Mouse (Mus musculus): ENCODE measurements around the gene Prrc2a. TPM values are rescaled to one million over a fixed set of nuclear protein-coding genes. Genes with fewer than 3 reads are reported as not detected.
A peak's percentile ranks its signal among the peaks of the same experiment; 100 is the strongest.
"Not testable (repeated sequence)": the region's sequence is repeated elsewhere in the genome, so short reads cannot be mapped to it uniquely, and the experiment has no call there.

Gene Prrc2a
- total RNA-seq, 4 experiments from 2014 or later = 241 to 340 (median 274) TPM

- DNase-seq = no peak
Measured at GRCm38 (mm10) chr17:35131500-35132173, 33.1 kb downstream of the Prrc2a start, which contains the start of gene Apom. Gene Apom (minus strand): TSS chr17:35132050.

- DNase-seq = no peak
Measured at GRCm38 (mm10) chr17:35131038-35131437, 33.7 kb downstream of the Prrc2a start.

DNA sequence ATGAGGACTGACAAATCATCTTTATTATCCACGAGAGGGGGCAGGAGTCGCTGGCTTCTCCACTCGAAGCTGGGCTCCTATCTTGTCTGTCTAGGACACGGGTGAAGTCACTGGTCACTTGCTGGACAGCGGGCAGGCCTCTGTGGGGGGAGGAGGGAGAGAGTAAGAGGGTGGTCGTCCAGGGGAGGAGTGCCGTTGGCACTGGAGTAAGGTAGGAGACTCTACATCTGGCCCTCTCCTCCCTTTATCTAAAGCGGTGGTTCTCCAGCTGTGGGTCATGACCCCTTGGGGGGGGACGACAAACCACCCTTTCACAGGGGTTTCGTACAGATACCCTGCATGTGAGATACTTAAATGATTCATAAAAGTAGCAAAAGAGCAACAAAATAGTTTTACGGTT, 35.7 kb downstream of the Prrc2a start:
- no peak for DNase-seq

DNA sequence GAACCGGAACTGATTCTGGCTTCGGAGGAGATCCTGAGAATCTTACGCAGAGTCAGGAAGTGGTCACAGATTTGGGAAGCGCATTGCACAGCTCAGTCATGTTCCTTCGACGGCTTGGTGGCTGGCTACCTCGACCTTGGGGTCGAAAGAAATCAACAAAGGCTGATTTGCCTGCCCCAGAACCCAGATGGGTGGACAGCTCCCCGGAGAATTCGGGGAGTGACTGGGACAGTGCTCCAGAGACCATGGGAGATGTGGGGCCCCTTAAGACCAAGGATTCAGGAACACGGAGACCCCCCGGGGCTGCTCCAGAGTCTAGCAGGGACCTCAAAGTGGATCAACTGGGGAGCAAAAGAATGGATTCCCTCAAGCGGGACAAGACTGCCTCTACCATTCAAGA, 37.7 kb downstream of the Prrc2a start:
- no peak for DNase-seq

DNA sequence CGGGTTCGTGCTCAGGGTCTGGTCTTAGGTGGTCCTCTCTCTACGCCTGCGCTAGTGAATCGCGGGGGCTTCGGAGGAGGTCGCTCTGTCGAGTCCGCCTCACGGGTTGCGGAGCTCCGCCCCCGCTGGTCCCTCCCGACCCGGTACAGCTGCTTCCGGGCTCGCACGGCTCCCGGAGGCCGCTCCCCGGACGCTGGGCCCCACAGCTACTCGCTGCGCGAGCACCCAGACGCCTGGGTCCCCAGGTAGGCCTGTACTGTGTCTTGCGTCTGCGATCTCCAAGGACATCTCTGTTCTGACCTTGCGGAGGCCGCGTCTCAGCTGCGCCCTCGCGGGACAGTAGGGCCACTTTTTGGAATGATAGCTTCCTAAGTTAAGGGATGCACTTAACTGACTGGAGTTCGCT, 38.5 kb downstream of the Prrc2a start, which contains the start of gene D17H6S53E:
Gene D17H6S53E, plus strand, starts transcription at position 168 of the 406 bp plus-strand sequence.
- DNase-seq = peak; percentile 71

DNA sequence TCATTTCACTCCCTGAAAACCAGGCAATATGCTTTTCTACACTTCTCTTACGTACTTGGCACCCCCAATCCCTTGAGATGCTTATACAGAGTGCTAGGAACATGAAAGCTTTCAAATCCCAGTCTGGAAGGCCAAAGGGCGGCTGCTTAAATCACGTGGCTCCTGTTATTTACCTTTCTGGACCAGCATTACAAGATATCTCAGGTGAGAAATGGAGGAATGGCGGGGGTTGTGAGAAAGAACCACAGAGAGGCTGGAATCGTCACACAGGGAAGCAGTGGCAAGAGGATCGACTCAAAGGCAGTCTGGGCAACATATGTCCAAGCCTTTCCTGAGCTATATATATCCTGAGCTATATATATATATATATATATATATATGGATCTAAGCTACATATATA, 39.1 kb downstream of the Prrc2a start:
- DNase-seq = no peak

GRCm38 (mm10) chr17:35125081-35125480, 39.6 kb downstream of the Prrc2a start:
- no peak for DNase-seq

GRCm38 (mm10) chr17:35124261-35124896, 40.3 kb downstream of the Prrc2a start:
- DNase-seq = not testable (repeated sequence)

GRCm38 (mm10) chr17:35123287-35123686, 41.4 kb downstream of the Prrc2a start:
- not testable (repeated sequence) for DNase-seq

DNA sequence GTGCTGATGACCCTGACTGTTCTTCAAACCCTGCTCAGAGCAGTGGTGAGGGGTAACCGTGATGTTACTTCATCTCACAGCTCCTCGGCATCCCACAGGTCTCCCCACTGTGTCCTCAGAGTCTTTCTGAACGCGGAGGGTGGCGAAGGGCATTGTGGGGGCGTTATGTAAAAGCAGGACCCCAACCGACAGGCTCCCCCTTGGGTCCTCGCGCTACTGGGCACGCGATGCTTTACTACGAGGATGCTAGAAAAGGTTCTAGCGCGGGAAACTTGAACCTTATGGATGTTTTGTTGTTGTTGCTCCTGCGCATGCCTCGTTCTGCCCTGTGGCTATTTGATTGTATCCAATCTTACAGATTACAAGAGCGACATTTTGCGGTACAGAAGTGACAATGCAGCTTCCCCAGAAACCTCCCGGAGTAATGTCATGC, 42.8 kb downstream of the Prrc2a start, which contains the start of gene Csnk2b:
Gene Csnk2b, minus strand, starts transcription at position 183 of the 433 bp plus-strand sequence.
- DNase-seq = no peak

DNA sequence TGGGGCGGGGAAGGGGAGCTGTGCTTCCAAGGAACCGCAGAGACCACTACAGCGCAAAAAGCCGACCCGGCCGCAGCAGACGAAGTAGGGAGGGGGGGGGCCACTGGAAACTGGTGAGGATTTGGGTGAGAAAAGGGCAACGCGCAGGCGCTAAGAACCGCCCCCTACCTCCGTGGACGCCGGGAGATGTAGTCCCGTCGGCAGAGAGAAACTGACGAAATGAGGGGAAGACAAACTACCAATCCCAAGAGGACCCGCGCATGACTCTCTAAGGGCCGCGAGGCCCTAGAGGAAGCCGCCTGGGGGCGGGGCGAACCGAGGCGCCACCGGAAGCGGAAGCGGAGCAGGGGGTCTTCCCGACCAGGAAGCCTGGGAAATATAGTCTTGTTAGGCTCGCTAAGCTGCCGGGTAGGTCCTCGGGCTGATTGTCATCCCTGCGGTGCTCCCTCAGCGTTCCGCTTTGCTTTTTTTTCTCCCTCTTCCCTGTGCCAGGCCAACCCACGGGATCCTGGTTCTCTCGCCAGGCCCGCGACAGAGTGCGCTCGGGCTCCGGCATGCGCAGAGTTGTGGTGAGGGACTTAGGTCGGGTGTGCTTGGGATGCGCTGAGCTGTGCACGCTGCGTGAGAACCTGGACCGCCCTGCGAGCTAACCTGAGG, 43.4 kb downstream of the Prrc2a start, which contains the start of gene Gpank1:
Gene Gpank1, plus strand, starts transcription at position 313 of the 657 bp plus-strand sequence.
- peak; percentile 99 for DNase-seq

DNA sequence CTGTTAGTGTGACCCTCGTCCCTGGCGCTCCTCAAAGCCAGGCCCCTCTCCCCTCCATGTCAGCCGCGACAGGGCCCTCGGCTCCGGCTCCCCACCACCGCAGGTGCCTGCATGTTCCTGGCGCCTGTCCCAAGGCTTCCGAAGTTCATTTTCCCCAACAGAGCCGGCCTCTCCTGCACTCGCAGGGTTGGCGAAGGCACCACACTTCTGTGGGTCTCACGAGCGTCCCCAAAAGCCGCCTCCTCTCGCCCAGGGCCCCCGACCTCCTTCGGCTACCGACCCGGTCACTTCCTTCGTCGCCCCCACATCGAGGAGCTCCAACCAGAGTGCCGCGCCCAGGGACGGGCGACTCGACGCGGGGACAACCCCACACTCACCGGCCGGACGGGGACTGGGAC, 44.0 kb downstream of the Prrc2a start:
- no peak for DNase-seq

GRCm38 (mm10) chr17:35115046-35116019, 49.4 kb downstream of the Prrc2a start, which contains the start of gene Ly6g5b:
Gene Ly6g5b (minus strand): TSS chr17:35115428.
- no peak for DNase-seq

DNA sequence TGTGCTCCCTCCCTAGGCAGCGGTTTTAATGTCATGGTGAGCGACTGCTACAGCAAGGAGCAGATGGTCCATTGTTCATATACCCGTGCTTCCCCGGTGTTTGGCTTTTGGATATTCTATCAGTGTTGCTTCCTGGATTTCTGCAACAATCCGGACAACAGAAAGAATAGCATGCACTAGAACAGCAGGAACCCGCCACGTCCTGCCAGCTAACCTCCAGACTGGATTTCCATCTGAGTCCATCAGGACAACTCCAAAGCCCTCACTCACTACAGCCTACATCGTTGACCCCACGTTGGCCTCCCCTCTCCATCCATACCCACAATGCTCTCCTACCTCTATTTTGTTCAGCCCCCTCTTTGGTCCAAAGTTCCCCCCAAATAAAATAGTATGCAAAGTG, 52.9 kb downstream of the Prrc2a start:
- no peak for DNase-seq

DNA sequence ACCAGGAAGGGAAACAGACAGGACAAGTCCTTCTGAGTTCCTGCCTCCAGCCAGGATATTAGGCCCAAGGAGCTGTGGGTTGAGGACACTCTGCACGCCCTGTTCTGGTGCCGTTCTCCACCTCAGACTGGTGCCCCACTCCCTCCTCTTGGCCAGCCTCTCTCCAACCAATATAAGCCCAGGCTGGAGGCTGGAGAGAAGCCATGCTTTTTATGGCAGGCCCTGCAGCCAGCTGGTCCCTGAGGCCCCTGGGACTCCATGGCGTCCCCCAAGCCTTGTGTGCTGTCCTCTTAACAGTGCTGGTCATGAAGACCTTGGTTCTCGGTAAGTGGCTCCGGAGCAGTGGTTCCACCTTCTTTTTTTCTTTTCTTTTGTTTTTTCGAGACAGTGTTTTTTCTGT, 56.6 kb downstream of the Prrc2a start, which contains the start of gene Ly6g5c:
Gene Ly6g5c, plus strand, starts transcription at position 183 of the 400 bp plus-strand sequence.
- no peak for DNase-seq

DNA sequence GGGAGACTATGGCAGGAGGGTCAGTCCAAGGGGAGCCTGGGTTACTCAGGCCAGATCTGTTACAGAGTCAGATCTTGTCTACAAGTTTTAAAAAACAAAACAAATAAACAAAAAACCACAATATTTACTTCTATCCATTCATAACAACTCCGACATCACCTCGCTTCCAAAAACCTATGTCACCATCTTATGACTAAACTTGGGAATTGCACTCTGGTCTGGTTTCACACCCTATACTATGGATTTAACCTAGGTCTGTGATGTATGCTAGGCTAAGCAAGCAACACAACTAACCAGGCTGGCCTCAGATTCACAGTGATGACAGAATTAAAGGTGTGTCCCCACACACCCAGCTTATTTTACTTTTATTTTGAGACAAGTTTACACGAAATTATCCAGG, 58.2 kb downstream of the Prrc2a start:
- no peak for DNase-seq

DNA sequence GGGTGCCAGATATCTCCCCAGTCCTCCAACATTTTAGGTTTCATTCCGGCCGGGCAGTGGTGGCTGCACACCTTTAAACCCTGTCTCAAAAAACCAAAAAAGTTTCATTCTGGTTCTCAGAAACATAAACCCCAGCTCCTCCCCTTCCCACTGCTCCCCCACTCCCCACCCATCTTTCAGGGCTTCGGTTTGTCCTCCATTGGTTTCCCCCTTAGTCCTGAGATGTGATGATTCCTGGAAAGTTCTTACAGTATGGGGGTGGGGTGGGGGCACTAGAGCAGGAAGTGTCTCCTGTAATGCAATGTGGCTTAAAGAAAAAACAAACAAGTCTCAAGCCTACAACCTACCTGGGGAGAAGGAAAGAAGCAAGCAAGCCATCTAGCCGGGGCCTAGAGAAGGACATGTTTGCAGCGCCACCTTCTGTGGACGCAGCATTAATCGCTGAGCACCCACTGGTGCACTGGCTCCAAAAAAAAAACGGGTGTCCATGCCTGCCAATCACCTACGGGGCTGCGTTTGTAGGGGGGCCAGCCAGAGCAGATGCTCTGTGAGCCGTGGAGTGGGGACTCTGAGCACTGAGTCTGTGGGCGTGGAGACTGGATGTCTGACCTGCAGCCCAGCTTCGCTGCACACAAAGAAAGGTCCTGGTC, 58.8 kb downstream of the Prrc2a start:
- no peak for DNase-seq

DNA sequence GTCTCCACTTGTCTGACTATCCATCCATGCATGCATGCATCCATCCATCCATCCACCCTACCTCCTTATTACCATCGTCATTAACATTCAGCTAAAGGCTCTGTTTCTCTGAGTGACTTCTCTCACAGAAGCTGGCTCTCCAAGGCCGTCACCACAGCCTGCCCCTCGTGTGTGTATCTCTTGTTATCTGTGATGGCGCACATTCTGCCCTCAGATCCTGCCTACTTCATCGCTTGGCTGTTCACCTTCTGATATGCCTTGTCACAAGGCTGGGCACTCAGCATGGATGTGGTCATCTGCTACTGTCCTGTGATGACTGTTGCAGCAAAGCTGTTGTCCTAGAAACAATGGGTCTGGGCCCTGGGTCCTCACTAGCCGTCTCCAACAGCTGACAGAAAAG, 59.9 kb downstream of the Prrc2a start:
- no peak for DNase-seq

DNA sequence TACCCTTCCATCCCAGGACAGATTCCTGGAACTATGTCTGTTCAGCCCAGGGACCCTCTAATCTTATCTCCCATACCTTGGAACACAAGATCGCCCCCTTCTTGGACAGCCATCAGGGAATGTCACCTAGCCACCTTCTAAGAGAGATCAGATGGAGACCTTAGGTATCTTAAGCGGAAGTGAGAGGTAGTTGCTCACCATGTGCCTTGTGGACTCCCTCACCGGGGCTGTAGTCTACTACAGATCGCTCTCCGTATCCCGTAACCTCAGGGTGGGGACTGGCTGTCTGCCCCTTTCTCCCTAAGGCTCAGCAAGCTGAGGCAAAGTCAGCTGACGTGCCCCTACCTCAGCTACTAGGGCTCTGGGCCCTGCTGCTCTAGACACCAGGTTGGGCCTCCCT, 60.6 kb downstream of the Prrc2a start:
- DNase-seq = no peak

DNA sequence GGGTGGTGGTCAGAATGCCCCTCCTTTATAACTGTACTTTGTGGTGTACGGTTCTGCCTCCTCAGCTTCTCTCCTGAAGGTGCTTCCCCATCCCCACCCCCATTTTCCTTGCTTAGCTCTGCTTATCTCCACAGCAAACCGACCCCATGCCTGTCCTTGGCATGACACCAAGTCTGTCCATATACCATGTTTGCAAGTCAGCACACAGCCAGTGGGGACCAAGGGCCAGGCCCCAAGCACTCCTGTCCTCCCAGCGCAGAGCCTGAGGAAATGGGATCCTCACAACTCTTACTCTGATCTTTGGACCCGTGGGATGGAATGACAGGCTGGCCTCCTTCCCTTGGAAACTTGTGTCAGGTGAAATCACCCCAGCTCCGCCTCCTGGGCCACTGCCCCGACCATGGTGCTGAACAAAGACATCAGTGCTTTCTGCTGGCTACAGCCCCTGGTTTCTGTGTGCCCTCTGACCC, 61.4 kb downstream of the Prrc2a start:
- DNase-seq = no peak

- no peak for DNase-seq
Measured at GRCm38 (mm10) chr17:35102299-35102698, 62.4 kb downstream of the Prrc2a start.
